Mouse (Mus musculus): ENCODE measurements at regions not wholly inside any gene's neighbourhood (a gene's known extent, or its start where the extent isn't known, plus 50 kb on each side); places are given as distances from the start of the nearest gene placed in this dataset.

- no peak overlapping the region for H3K4me3 ChIP-seq (replicated peaks; ENCODE audit: insufficient read depth, low read depth, low read length)
- 98% methylated on average over 2 of the region's 2 CpGs for WGBS
- no peak for DNase-seq
- no peak overlapping the region for H3K27ac ChIP-seq (ENCODE audit: insufficient read depth, low read length)
- H3K27me3 ChIP-seq (ENCODE audit: control insufficient read depth, insufficient read depth, low read length), result no peaks in the 10 kb centered on the region
- TF ChIP-seq POLR2A (IDR thresholded peaks at IDR 0.05; ENCODE audit: borderline replicate concordance, insufficient read depth, low read length) (no peak), CTCF (IDR thresholded peaks at IDR 0.05; ENCODE audit: borderline replicate concordance, insufficient read depth, low read depth, low read length) (no peak)
- no peaks in the 10 kb centered on the region for H3K4me1 ChIP-seq (ENCODE audit: control insufficient read depth, insufficient read depth, low read length)
Measured at GRCm38 (mm10) chr1:35708176-35708788, 359.9 kb upstream of the Hs6st1 start.

- Histone ChIP-seq H3K27ac (ENCODE audit: insufficient read depth, low read length) (no peak overlapping the region), H3K4me3 (replicated peaks; ENCODE audit: insufficient read depth, low read depth, low read length) (no peak overlapping the region), H3K4me1 (ENCODE audit: control insufficient read depth, insufficient read depth, low read length) (no peaks in the 10 kb centered on the region), H3K27me3 (ENCODE audit: control insufficient read depth, insufficient read depth, low read length) (no peaks in the 10 kb centered on the region)
- no peak for DNase-seq
- no peak for TF ChIP-seq CTCF (IDR thresholded peaks at IDR 0.05; ENCODE audit: borderline replicate concordance, insufficient read depth, low read depth, low read length)
- no peak for TF ChIP-seq POLR2A (IDR thresholded peaks at IDR 0.05; ENCODE audit: borderline replicate concordance, insufficient read depth, low read length)
Measured at GRCm38 (mm10) chr1:35709214-35709613, 359.0 kb upstream of the Hs6st1 start.

GRCm38 (mm10) chr1:35713961-35714360 is 354.2 kb upstream of the Hs6st1 start:
- no peaks in the 10 kb centered on the region for H3K4me1 ChIP-seq (ENCODE audit: control insufficient read depth, insufficient read depth, low read length)
- H3K4me3 ChIP-seq (replicated peaks; ENCODE audit: insufficient read depth, low read depth, low read length), result no peak overlapping the region
- TF ChIP-seq POLR2A (IDR thresholded peaks at IDR 0.05; ENCODE audit: borderline replicate concordance, insufficient read depth, low read length), result no peak
- TF ChIP-seq CTCF (IDR thresholded peaks at IDR 0.05; ENCODE audit: borderline replicate concordance, insufficient read depth, low read depth, low read length), result no peak
- H3K27me3 ChIP-seq (ENCODE audit: control insufficient read depth, insufficient read depth, low read length), result no peaks in the 10 kb centered on the region
- no peak overlapping the region for H3K27ac ChIP-seq (ENCODE audit: insufficient read depth, low read length)
- 84% methylated on average over 4 of the region's 4 CpGs for WGBS
- DNase-seq, result no peak

- Histone ChIP-seq H3K27me3 (ENCODE audit: control insufficient read depth, insufficient read depth, low read length) (no peaks in the 10 kb centered on the region), H3K4me1 (ENCODE audit: control insufficient read depth, insufficient read depth, low read length) (no peaks in the 10 kb centered on the region), H3K4me3 (replicated peaks; ENCODE audit: insufficient read depth, low read depth, low read length) (no peak overlapping the region), H3K27ac (ENCODE audit: insufficient read depth, low read length) (no peak overlapping the region)
- 64% methylated on average over 6 of the region's 6 CpGs for WGBS
- no peak for DNase-seq
- 0 out of 2 replicates have a peak, but pooled peaks have one; percentile 11 for TF ChIP-seq CTCF (IDR thresholded peaks at IDR 0.05; ENCODE audit: borderline replicate concordance, insufficient read depth, low read depth, low read length)
- TF ChIP-seq POLR2A (IDR thresholded peaks at IDR 0.05; ENCODE audit: borderline replicate concordance, insufficient read depth, low read length), result no peak
Measured at GRCm38 (mm10) chr1:35715931-35716330, 352.3 kb upstream of the Hs6st1 start.

GRCm38 (mm10) chr1:35717166-35717565 is 351.0 kb upstream of the Hs6st1 start:
- no peak overlapping the region for H3K4me3 ChIP-seq (replicated peaks; ENCODE audit: insufficient read depth, low read depth, low read length)
- no peaks in the 10 kb centered on the region for H3K27me3 ChIP-seq (ENCODE audit: control insufficient read depth, insufficient read depth, low read length)
- TF ChIP-seq POLR2A (IDR thresholded peaks at IDR 0.05; ENCODE audit: borderline replicate concordance, insufficient read depth, low read length) (no peak), CTCF (IDR thresholded peaks at IDR 0.05; ENCODE audit: borderline replicate concordance, insufficient read depth, low read depth, low read length) (no peak)
- no peaks in the 10 kb centered on the region for H3K4me1 ChIP-seq (ENCODE audit: control insufficient read depth, insufficient read depth, low read length)
- H3K27ac ChIP-seq (ENCODE audit: insufficient read depth, low read length), result no peak overlapping the region
- WGBS, result 90% methylated on average over 2 of the region's 2 CpGs
- DNase-seq, result no peak

DNA sequence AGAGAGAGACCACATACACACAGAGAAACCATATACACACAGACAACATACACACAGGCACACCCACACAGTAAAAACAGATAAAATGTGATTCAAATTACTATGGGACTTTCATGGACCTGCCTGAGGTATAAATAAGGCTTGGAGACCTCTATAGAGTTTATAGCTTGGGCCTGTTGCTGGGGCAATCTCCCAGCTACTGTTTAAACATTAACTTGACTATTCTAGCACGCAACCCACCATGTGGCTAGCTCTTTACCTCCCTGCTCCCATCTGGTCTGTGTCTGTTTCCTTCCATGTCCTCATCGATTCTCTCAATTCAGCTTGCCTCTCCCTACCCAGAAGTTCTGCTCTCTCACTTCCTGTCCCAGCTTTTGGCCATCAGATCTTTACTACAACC is 350.5 kb upstream of the Hs6st1 start:
- no peak for DNase-seq
- no peaks in the 10 kb centered on the region for H3K4me1 ChIP-seq (ENCODE audit: control insufficient read depth, insufficient read depth, low read length)
- WGBS, result 89% methylated on average over 2 of the region's 2 CpGs
- H3K27me3 ChIP-seq (ENCODE audit: control insufficient read depth, insufficient read depth, low read length), result no peaks in the 10 kb centered on the region
- no peak overlapping the region for H3K4me3 ChIP-seq (replicated peaks; ENCODE audit: insufficient read depth, low read depth, low read length)
- TF ChIP-seq CTCF (IDR thresholded peaks at IDR 0.05; ENCODE audit: borderline replicate concordance, insufficient read depth, low read depth, low read length) (no peak), POLR2A (IDR thresholded peaks at IDR 0.05; ENCODE audit: borderline replicate concordance, insufficient read depth, low read length) (no peak)
- H3K27ac ChIP-seq (ENCODE audit: insufficient read depth, low read length), result no peak overlapping the region

DNA sequence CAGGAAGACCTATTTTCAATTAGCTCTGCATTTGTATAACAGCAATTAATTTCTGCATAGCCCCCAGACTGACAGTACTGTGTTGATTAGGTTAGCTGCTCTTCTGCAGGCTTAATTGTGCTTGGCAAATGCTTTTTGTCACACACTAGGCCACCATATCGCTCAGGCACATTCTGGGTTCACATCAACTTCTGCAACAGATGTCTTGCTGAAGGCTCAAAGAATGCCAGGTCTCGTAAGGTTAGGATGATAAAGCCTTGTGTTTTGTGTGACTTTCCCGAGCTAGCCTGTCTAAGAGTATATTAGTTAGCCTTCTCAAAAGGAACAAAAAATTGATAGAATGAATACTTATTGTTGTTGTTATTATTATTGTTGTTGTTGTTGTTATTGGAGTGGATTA is 348.1 kb upstream of the Hs6st1 start:
- H3K27me3 ChIP-seq (ENCODE audit: control insufficient read depth, insufficient read depth, low read length), result no peaks in the 10 kb centered on the region
- TF ChIP-seq POLR2A (IDR thresholded peaks at IDR 0.05; ENCODE audit: borderline replicate concordance, insufficient read depth, low read length) (no peak), CTCF (IDR thresholded peaks at IDR 0.05; ENCODE audit: borderline replicate concordance, insufficient read depth, low read depth, low read length) (no peak)
- no peaks in the 10 kb centered on the region for H3K4me1 ChIP-seq (ENCODE audit: control insufficient read depth, insufficient read depth, low read length)
- no peak for DNase-seq
- WGBS, result 73% methylated on average over 3 of the region's 3 CpGs
- no peak overlapping the region for H3K27ac ChIP-seq (ENCODE audit: insufficient read depth, low read length)
- no peak overlapping the region for H3K4me3 ChIP-seq (replicated peaks; ENCODE audit: insufficient read depth, low read depth, low read length)

- Histone ChIP-seq H3K4me1 (ENCODE audit: control insufficient read depth, insufficient read depth, low read length) (no peaks in the 10 kb centered on the region), H3K27ac (ENCODE audit: insufficient read depth, low read length) (no peak overlapping the region), H3K4me3 (replicated peaks; ENCODE audit: insufficient read depth, low read depth, low read length) (no peak overlapping the region), H3K27me3 (ENCODE audit: control insufficient read depth, insufficient read depth, low read length) (no peaks in the 10 kb centered on the region)
- DNase-seq, result no peak
- no peak for TF ChIP-seq POLR2A (IDR thresholded peaks at IDR 0.05; ENCODE audit: borderline replicate concordance, insufficient read depth, low read length)
- no peak for TF ChIP-seq CTCF (IDR thresholded peaks at IDR 0.05; ENCODE audit: borderline replicate concordance, insufficient read depth, low read depth, low read length)
- WGBS, result 77% methylated on average over 3 of the region's 3 CpGs
Measured at GRCm38 (mm10) chr1:35724366-35724900, 343.8 kb upstream of the Hs6st1 start.
